Mouse (Mus musculus) c-Kit-negative CD71-positive TER-119-positive erythroid progenitor cells, embryonic 14.5 days (primary cell): ENCODE measurements around the gene Inpp5e.
"Not testable (repeated sequence)": the region's sequence is repeated elsewhere in the genome, so short reads cannot be mapped to it uniquely, and the experiment has no call there.

ENCODE experiments used
- DNase-seq: peaks from one replicate; pipeline ENCODE4 v3.0.0-alpha.2; 2013; ENCODE audit warnings: low read depth, low spot score

Inpp5e gene

GRCm38 (mm10) chr2:26421969-26422368 is 13.0 kb upstream of the Inpp5e start:
- no peak for DNase-seq

DNA sequence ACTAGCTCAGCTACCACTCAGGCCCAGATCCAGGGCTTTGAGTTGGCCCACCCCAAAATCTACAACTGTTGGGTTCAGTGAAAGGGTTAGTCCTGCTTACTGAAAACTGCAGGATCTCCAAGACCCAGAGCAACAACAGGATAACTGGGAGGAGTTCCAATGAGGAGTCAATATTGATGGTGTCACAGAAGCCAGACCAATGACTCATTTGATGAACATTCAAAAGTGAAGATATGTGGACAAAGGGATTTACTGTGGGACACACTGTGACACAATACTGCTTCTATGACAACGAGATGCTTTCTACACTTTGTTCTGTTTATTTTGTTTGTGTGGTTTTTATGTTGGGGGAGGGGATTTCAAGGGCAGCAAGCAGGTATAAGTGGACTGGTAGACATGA is 9.1 kb upstream of the Inpp5e start:
- no peak for DNase-seq

GRCm38 (mm10) chr2:26417066-26417465 is 8.1 kb upstream of the Inpp5e start:
- no peak for DNase-seq

GRCm38 (mm10) chr2:26410931-26411411 is 2.0 kb upstream of the Inpp5e start:
- DNase-seq, result no peak

DNA sequence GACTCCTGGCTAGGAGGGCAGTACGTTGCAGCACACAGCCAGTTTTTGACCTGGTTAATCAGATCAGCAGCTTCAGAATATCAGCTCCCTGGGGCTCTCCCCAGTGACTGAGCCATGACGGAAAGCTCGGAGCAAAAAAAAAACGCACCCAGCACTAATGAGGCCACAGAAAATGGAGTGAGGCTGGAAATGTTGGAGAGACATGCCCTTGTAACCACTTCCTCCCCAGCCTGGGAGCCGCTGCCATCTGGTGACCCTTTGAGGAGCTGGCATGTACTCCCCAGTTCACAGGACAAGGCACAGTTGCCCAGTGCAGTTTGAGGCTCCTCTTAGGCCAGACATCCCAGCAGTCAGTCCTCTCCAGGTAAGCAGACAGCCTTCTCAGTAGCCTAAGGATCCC is 1.1 kb upstream of the Inpp5e start:
- no peak for DNase-seq

- DNase-seq, result no peak
These were observed 359 bp upstream of the Inpp5e start for GRCm38 (mm10) chr2:26409362-26409761.

- DNase-seq, result no peak
These were observed 5.7 kb downstream of the Inpp5e start for GRCm38 (mm10) chr2:26403306-26403705.

DNA sequence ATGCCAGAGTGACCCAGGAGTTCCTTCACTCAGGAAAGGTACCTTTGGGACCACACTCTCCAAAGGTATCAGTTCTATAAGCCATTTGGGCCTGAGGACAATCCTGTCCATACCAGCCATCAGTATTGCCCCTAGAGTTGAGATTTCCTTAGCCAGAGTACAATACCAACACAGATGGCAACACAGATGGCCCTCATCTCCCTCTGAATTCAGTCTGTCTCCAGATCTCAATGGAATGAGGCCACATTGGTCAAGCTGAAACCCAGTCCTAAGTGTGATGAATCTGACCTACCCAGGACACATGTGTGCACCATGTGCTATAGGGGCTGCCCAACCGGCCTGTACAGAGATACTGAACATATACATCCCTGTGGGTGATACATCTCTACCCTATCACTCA is 6.7 kb downstream of the Inpp5e start:
- DNase-seq, result no peak

DNA sequence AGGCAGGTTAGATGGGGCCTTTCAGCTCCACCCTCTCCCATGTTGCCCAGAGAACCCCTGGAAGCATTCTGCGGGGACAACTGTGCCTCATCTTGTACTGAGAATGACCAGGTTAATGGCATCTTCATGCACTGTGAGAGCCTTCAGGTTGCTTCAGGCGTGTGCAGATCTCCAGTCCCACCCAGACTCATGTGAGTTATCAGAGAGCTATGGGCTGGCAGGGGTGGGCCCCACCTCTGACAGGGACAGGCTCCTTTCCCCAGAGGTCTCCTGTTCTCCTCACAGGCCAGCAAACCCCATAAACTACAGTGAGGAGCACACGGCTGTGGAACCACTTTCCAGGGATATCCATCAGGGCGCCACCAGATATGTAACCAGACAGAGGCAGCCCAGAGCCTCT is 8.0 kb downstream of the Inpp5e start:
- DNase-seq, result no peak

DNA sequence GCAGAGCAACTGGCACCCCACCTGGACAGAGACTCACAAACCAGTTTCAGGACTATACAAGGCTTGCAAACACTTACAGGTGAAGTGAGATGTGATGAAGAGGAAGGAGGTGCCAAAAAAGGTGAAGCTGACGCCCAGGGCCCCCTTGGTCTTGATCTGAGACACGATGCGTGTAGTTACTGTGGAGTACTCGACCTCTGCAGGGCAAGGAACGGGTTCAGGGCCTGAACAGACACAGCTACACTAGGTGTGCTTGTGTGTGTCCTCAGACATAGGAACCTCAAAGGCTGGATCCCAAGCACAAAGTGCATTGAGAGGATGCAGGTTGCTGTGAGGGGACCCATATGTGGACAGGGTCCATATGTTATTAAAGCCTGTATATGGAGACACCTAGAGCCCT is 8.7 kb downstream of the Inpp5e start:
- no peak for DNase-seq

DNA sequence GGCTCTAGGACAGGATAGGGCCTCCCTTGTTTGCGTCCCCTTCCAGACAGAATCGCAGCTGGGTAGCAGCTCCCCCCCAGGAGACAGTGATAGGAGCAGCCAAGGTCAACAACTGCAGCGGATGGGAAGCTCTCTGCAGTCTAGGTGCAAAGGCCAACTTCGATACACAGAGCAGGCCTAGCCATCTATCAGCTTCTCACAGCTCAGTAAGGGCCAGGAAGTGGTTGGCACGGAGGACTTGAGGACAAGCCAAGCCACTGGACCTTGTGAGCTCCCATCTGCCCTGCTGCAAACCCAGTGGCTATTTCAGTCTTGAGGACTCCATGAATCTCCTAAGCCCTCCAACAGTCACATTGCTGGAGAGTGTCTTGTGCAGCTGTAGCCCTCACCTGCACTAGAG is 9.4 kb downstream of the Inpp5e start:
- no peak for DNase-seq

- DNase-seq, result no peak
These were observed 10.0 kb downstream of the Inpp5e start for GRCm38 (mm10) chr2:26398978-26399377.

- no peak for DNase-seq
These were observed 17.4 kb downstream of the Inpp5e start for GRCm38 (mm10) chr2:26391617-26392016.

- DNase-seq, result no peak
These were observed 18.0 kb downstream of the Inpp5e start for GRCm38 (mm10) chr2:26390954-26391353.

- peak; percentile 70 for DNase-seq
These were observed 19.8 kb downstream of the Inpp5e start, which contains the start of the genes Entr1 and Pmpca for GRCm38 (mm10) chr2:26389154-26389690. Gene Entr1, minus strand, starts transcription at chr2:26389316. Gene Pmpca, plus strand, starts transcription at chr2:26389339.

DNA sequence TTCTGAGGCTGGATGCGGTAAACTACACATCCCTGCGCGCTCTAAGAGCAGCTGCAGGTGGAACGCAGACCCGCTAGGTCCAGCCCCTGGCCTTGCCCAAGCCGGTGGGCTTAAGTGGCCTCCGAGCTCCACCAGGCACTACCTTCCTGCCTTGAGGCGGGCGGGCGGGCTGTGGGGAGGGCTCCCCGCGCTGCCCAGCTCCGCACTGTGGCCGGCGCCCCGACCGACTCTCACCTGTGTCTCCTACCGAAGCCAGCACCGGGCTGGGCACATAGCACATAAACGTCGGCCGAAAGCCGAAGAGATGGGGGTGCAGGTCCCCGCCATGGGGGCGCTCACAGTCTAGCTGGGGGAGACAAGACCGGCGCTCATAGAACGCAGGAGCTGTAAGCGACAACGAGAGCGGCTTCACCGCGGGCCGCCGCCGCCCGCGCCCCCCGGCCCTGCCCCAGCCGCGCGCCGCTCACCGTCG is 20.3 kb downstream of the Inpp5e start:
- DNase-seq, result no peak

DNA sequence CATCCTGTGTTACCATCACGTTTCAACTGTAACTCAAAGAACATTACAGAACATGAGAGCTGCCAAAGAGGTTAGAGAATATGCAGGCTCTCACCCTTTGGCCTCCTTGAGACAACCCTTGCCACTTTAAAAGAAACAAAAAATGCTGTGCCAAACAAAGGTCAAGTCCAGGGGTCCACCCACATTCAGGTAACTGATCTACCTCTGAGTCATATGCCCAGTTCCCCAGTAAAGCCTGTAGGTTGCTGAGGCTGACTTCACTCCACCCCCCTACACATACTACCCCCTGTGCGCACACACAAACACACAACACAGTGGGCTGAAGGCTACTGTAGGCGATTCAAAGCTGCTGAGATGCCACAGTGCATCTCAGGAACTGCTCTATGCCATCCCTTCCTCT is 21.3 kb downstream of the Inpp5e start:
- no peak for DNase-seq

GRCm38 (mm10) chr2:26380871-26381270 is 28.1 kb downstream of the Inpp5e start:
- DNase-seq, result not testable (repeated sequence)

DNA sequence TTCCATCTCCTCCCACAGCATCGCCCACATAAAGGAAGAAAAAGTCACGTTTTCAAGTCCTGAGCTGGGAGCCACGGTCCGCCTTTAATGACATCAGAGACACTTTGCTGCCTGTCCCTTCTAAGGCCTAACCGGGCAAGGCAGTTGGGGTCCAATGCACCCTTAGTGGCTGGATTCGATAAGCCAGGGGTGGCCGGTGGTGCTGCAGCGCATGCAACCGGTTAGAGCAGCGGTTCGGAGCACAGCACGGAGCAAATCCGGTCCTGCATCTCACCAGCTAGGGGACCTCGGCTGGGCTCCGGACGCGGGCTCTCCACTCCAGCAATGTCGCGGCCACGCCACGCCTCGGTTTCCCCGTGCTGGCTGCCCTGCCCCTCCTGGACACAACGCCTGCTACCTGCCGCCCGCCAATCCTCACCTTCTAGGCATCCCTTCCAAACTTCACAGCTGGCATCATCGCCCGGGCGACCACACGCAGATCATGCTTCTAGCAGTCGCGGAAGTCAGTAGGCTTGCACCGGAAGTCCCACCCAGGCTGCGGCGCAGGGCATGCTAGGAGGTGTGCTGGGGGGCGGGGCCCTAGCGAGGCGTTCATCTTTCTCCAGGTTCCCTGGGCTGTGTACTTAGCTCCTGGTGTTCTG is 28.8 kb downstream of the Inpp5e start, which contains the start of gene Snapc4:
Snapc4 (minus strand) TSS at position 523 of the 641 bp plus-strand sequence.
- peak; percentile 54 for DNase-seq

DNA sequence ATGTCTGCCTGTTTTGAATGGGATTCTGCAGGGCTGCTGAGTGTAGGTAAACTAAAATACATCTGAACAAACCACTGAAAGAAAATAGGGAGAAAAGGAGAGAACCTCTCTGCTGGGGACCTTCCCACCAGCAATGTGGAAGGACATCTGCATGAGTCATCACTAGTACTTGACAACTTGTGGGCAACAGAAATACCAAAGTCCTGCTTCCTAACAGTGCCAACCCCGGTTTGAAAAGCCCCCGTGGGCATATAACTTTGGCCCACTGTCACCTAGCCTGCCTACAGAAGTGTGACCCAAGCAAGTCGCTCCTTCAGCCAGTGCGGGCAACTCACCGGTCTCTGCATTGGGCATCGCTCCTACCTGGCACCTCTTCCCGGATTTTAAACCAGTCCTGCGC is 36.6 kb downstream of the Inpp5e start:
- no peak for DNase-seq

DNA sequence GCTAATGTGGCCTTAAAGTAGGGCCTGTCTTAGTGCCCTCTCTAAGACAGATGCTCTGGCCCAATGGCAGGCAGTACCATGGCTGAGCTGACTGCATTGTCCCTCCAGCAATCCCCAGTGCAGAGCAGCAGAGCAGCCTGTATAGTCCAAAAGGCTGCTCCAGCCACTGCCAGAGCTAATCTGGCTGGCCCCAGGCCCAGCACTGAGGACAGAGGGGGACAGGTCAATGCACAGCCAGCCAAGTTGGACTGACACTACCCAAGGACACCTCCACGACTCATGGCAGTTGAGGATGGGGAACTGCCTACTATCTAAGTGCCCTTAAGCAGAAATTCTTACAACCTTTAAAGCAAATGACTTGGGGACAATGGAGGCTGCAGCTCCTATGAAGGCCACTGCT is 40.4 kb downstream of the Inpp5e start:
- no peak for DNase-seq

DNA sequence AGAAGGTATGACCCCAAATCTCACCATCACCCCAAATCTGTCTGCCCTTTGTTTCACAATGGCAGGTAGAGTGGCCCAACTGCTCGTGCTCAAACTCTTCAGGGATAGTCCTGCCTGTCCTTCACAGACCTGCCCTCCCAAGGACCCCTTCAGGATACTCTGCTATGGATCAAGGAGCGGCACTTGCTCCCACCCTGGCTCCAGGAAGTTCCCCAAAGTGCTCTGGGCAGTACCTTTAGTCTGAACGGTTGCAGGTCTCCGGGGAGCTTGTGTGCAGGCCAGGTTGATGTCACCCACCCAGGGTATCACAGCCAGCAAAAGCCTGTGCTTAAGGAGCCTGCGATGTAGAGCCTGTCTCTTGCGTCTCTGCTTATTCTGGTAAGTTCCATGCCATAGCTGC is 41.1 kb downstream of the Inpp5e start:
- DNase-seq, result no peak

- no peak for DNase-seq
These were observed 44.1 kb downstream of the Inpp5e start for GRCm38 (mm10) chr2:26364738-26365465.
